In genomic region chr15:10951951-10952759, GRCm38 (mm10) we compare ENCODE assay signal across 9 mouse cellular contexts. TPM values are rescaled to one million over a fixed set of nuclear protein-coding genes. Genes with fewer than 3 reads are reported as not detected.
A peak's percentile ranks its signal among the peaks of the same experiment; 100 is the strongest.
DNase-seq lines count a peak whose midpoint lies in the region.
"Had no signal": no experiment of that assay in that cellular context is flagged by ENCODE, and none has a peak within 500 bp of the region (broad histone marks: within the 10 kb centered on the region; RNA-seq: fewer than 3 reads in every experiment).

Gene C1qtnf3, plus strand, starts transcription at chr15:10952332.

- DNase-seq in urinary bladder, postnatal 14 days (ENCODE audit: low spot score) = peak; percentile 9
- no peak for DNase-seq in urinary bladder, postnatal 25 days (ENCODE audit: low spot score)
- DNase-seq in fibroblast of lung, adult 2 months (ENCODE audit: low read depth) = peak; percentile 52
- peak; percentile 28 to 38 for DNase-seq in kidney, postnatal 36 days
- DNase-seq in yolk sac, embryonic 10.5 days (ENCODE audit: low spot score) = peak; percentile 16
- DNase-seq in frontal cortex, postnatal 36 days (ENCODE audit: low spot score in 2 of 2) = no peak
- no peak for DNase-seq in left cerebral cortex, postnatal 14 days (ENCODE audit: low spot score in 2 of 2)
- DNase-seq in heart, adult 9 months (ENCODE audit: low spot score in 2 of 2) = no peak
- DNase-seq: layer of hippocampus, postnatal 36 days had no signal

- intact Hi-C loops in left cerebral cortex, postnatal 14 days (cut with DNase I) = no loop called here

RNA-seq across cellular contexts. Expression of gene C1qtnf3, which starts in this region (rescaled TPM):
- total RNA-seq in left cerebral cortex, postnatal 14 days (2021) = under 1 TPM; 0.19 to 0.33 TPM
- total RNA-seq: layer of hippocampus, postnatal 36 days had no signal

Comparison
In these comparisons a context has a peak if more than half of its experiments do, and no peak if none do; other contexts are left out.
1. DNase-seq: peak in urinary bladder, postnatal 14 days (single experiment), fibroblast of lung, adult 2 months (single experiment), kidney, postnatal 36 days (2 of 2) and yolk sac, embryonic 10.5 days (single experiment); none in urinary bladder, postnatal 25 days (single experiment), frontal cortex, postnatal 36 days (0 of 2), left cerebral cortex, postnatal 14 days (0 of 2) and heart, adult 9 months (0 of 2).